Comparison of ENCODE assay signal across 9 mouse cellular contexts in the genomic region with DNA sequence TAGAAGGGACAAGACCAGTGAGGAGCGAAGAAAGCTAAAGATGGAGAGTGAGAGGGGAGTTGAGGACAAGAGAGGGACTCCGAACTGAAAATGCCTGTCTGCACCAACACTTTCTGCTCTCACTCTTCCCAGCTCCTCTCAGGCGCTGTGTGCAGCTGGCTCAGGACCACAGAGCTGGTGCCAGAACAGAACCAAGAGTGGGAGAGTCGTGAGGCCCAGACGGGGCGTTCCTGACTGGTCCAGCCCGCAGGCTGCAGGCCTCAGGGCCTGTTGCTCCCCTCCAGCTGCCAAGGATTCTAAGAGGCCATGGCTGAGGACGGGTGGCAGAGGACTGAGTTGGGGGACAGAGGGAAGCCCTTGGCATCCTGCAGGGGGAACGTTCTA.
A peak's percentile ranks its signal among the peaks of the same experiment; 100 is the strongest.
DNase-seq lines count a peak whose midpoint lies in the region; ATAC-seq and TF ChIP-seq lines count a peak whose summit lies in the region.
"Had no signal": no experiment of that assay in that cellular context is flagged by ENCODE, and none has a peak within 500 bp of the region (broad histone marks: within the 10 kb centered on the region; RNA-seq: fewer than 3 reads in every experiment).

No protein-coding gene starts in this region.

- no peak for ATAC-seq in heart, embryonic 12.5 days (ENCODE audit: insufficient number of reproducible peaks, low FRiP score)
- ATAC-seq in heart, postnatal 0 days (ENCODE audit: insufficient read depth, low read depth), result peak; percentile 27; the same call in 1 of the 2 replicates
- no peak for ATAC-seq in forebrain, embryonic 16.5 days

- H3K4me3 ChIP-seq in heart, embryonic 12.5 days, result no peak overlapping the region
- H3K4me3 ChIP-seq in heart, postnatal 0 days (ENCODE audit: low read depth, low read length), result no peak overlapping the region
- H3K4me3 ChIP-seq in forebrain, embryonic 16.5 days (replicated peaks; ENCODE audit: low read length), result no peak overlapping the region
- H3K4me3 ChIP-seq: megakaryocyte, embryonic 14.5 days had no signal

- no peak overlapping the region for H3K9ac ChIP-seq in heart, embryonic 12.5 days
- H3K9ac ChIP-seq in heart, postnatal 0 days (replicated peaks; ENCODE audit: low read depth, low read length), result no peak overlapping the region
- H3K9ac ChIP-seq in forebrain, embryonic 16.5 days (replicated peaks; ENCODE audit: low read depth, low read length), result no peak overlapping the region

- H3K4me2 ChIP-seq in heart, embryonic 12.5 days, result no peak overlapping the region
- H3K4me2 ChIP-seq in heart, postnatal 0 days (ENCODE audit: low read depth, low read length), result no peak overlapping the region
- H3K4me2 ChIP-seq in forebrain, embryonic 16.5 days (ENCODE audit: low read length), result no peak overlapping the region

- H3K4me1 ChIP-seq in heart, embryonic 12.5 days (replicated peaks), result peaks cover 6% of the 10 kb centered on the region; the same call in 1 of the 2 replicates
- H3K4me1 ChIP-seq in heart, postnatal 0 days (ENCODE audit: control insufficient read depth, insufficient read depth), result no peaks in the 10 kb centered on the region
- H3K4me1 ChIP-seq in forebrain, embryonic 16.5 days (replicated peaks; ENCODE audit: control insufficient read depth, insufficient read depth, low read length), result no peaks in the 10 kb centered on the region

- 76% methylated on average over 9 of the region's 9 CpGs for WGBS in heart, embryonic 12.5 days
- 51% methylated on average over 9 of the region's 9 CpGs for WGBS in heart, postnatal 0 days
- WGBS in forebrain, embryonic 16.5 days, result 74% methylated on average over 9 of the region's 9 CpGs

- TF ChIP-seq CTCF in heart, postnatal 0 days (IDR thresholded peaks at IDR 0.05; ENCODE audit: low read depth), result no peak

- no peaks in the 10 kb centered on the region for H3K36me3 ChIP-seq in heart, embryonic 12.5 days
- no peaks in the 10 kb centered on the region for H3K36me3 ChIP-seq in heart, postnatal 0 days (replicated peaks; ENCODE audit: control insufficient read depth, insufficient read depth, low read length)
- no peaks in the 10 kb centered on the region for H3K36me3 ChIP-seq in forebrain, embryonic 16.5 days (ENCODE audit: control insufficient read depth, insufficient read depth)

- H3K9me3 ChIP-seq in heart, embryonic 12.5 days (replicated peaks), result no peaks in the 10 kb centered on the region
- H3K9me3 ChIP-seq in heart, postnatal 0 days (replicated peaks; ENCODE audit: control insufficient read depth, low read length), result no peaks in the 10 kb centered on the region; the same call in 1 of the 2 replicates
- H3K9me3 ChIP-seq in forebrain, embryonic 16.5 days (ENCODE audit: control insufficient read depth, low read length), result no peaks in the 10 kb centered on the region; the same call in 1 of the 2 replicates

- H3K27me3 ChIP-seq in heart, embryonic 12.5 days (replicated peaks), result no peaks in the 10 kb centered on the region
- H3K27me3 ChIP-seq in heart, postnatal 0 days (ENCODE audit: control insufficient read depth, insufficient read depth, low read length), result no peaks in the 10 kb centered on the region
- H3K27me3 ChIP-seq in forebrain, embryonic 16.5 days (replicated peaks; ENCODE audit: control insufficient read depth, insufficient read depth, low read length), result peaks cover 17% of the 10 kb centered on the region

- no peak for TF ChIP-seq EP300 in heart, postnatal 0 days (IDR thresholded peaks at IDR 0.05; ENCODE audit: low read depth)

- peak; percentile 96 for DNase-seq in heart, adult 11 months
- DNase-seq in brain, adult 2 months (ENCODE audit: low read depth, low spot score), result peak; percentile 43
- peak; percentile 10 for DNase-seq in heart, postnatal 0 days (ENCODE audit: low spot score)
- DNase-seq in lung, postnatal 10 days, result peak; percentile 81
- no peak for DNase-seq in cerebellum, adult 8-10 months
- DNase-seq in cerebellum, adult 9-11 months, result no peak

- H3K27ac ChIP-seq in heart, embryonic 12.5 days (ENCODE audit: poor library complexity, severe bottlenecking), result no peak overlapping the region
- peak overlapping the region; percentile 67 for H3K27ac ChIP-seq in heart, postnatal 0 days (ENCODE audit: low read depth)
- no peak overlapping the region for H3K27ac ChIP-seq in forebrain, embryonic 16.5 days (ENCODE audit: low read length)

Comparison
In these comparisons a context has a peak if more than half of its experiments do, and no peak if none do; other contexts are left out.
1. DNase-seq: peak in heart, adult 11 months (single experiment), brain, adult 2 months (single experiment), heart, postnatal 0 days (single experiment) and lung, postnatal 10 days (single experiment); none in cerebellum, adult 8-10 months (single experiment) and cerebellum, adult 9-11 months (single experiment).